Mouse (Mus musculus) testis, adult 2 months (tissue): Measurements from ENCODE around the gene 2210408I21Rik.

Source experiments
- CTCF ChIP-seq: fragments of 200-500 bp; IDR thresholded peaks from 2 replicates; pipeline ENCODE4 v1.5.1; 2012; ENCODE audit warnings: low read depth, mild to moderate bottlenecking, inconsistent platforms, low read length, moderate library complexity; ENCODE audit not compliant: control insufficient read depth, insufficient read depth, insufficient replicate concordance
- POLR2A ChIP-seq: fragments of 200-500 bp; IDR thresholded peaks from 2 replicates; pipeline ENCODE4 v1.6.1; 2012; ENCODE audit warnings: low read depth, mild to moderate bottlenecking, inconsistent platforms, low read length, moderate library complexity; ENCODE audit not compliant: control insufficient read depth

GRCm38 (mm10) chr13:77326174-77326959 is 191.0 kb downstream of the 2210408I21Rik start:
- TF ChIP-seq CTCF = no peak
- TF ChIP-seq POLR2A = no peak
